Mouse (Mus musculus) hindbrain, embryonic 12.5 days (tissue): ENCODE data around the gene Clps. TPM values are rescaled to one million over a fixed set of nuclear protein-coding genes. Genes with fewer than 3 reads are reported as not detected.

Source experiments
- ATAC-seq: fragments of 200-750 bp; cut with Nextera tagmentation; 2 replicates; pipeline ENCODE4 v1.8.0; 2017; ENCODE audit warnings: moderate TSS enrichment; ENCODE audit not compliant: low FRiP score
- H3K27ac ChIP-seq: fragments of 300-500 bp; sonication (generic); 2 replicates; pipeline ENCODE4 v1.5.1; 2016; ENCODE audit warnings: mild to moderate bottlenecking
- H3K27me3 ChIP-seq: fragments of 300-500 bp; sonication (generic); 2 replicates; pipeline ENCODE4 v1.6.1; 2016; ENCODE audit warnings: mild to moderate bottlenecking
- H3K36me3 ChIP-seq: fragments of 300-500 bp; sonication (generic); 2 replicates; pipeline ENCODE4 v1.6.1; 2016; ENCODE audit warnings: mild to moderate bottlenecking
- H3K4me1 ChIP-seq: fragments of 300-500 bp; sonication (generic); 2 replicates; pipeline ENCODE4 v1.6.1; 2016
- H3K4me2 ChIP-seq: fragments of 300-500 bp; sonication (generic); replicated peaks from 2 replicates; pipeline ENCODE4 v1.6.1; 2016; ENCODE audit warnings: mild to moderate bottlenecking
- H3K4me3 ChIP-seq: fragments of 300-500 bp; sonication (generic); 2 replicates; pipeline ENCODE4 v1.5.1; 2016; ENCODE audit warnings: mild to moderate bottlenecking
- H3K9ac ChIP-seq: fragments of 300-500 bp; sonication (generic); 2 replicates; pipeline ENCODE4 v1.6.1; 2016; ENCODE audit warnings: mild to moderate bottlenecking, moderate library complexity
- H3K9me3 ChIP-seq: fragments of 300-500 bp; sonication (generic); replicated peaks from 2 replicates; pipeline ENCODE4 v1.6.1; 2016; ENCODE audit warnings: mild to moderate bottlenecking
- WGBS: fragments of 180-500 bp; shearing (Covaris S2); methylation state at CpG from one replicate; pipeline ENCODE4 v1.1.7; 2016; 5-methylcytosine and 5-hydroxymethylcytosine counted together
- polyA plus RNA-seq: library from polyadenylated mRNA; unstranded; fragments of >200 nt; fragmentation: Nextera tagmentation; extraction: Ambion mirVana; gene quantifications from 2 replicates; pipeline ENCODE4 v1.2.1, GENCODE M21; 2016

The Clps gene
- polyA plus RNA-seq, 1 experiment from 2014 or later: not detected

DNA sequence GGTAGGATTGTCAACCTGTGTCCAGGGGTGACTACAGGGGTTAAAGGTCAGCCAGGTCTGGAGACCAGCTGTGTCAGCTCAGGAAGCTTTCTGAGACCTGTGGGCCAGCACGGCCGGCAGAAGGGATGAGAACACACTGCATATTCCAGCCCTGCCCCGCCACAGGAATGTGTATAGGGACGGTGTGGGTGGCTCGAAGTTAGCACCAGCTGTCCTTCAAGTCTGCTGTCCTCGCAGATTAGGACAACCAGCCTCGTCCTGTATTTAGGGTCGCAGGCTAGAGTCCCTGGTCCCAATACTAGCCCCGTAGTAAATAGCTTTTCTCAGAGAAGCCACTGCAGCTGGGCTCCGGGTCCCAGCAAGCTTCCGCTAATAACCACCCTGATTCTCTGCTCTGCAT lies 12.0 kb downstream of the Clps start:
- WGBS: 68% methylated on average over 11 of the region's 11 CpGs
- no peak overlapping the region for H3K4me2 ChIP-seq
- H3K9me3 ChIP-seq: no peaks in the 10 kb centered on the region
- H3K4me3 ChIP-seq: no peak overlapping the region
- ATAC-seq: no peak
- no peaks in the 10 kb centered on the region for H3K27me3 ChIP-seq
- no peak overlapping the region for H3K27ac ChIP-seq
- H3K9ac ChIP-seq: no peak overlapping the region
- peaks cover 8% of the 10 kb centered on the region; the same call in 1 of the 2 replicates for H3K4me1 ChIP-seq
- H3K36me3 ChIP-seq: no peaks in the 10 kb centered on the region

DNA sequence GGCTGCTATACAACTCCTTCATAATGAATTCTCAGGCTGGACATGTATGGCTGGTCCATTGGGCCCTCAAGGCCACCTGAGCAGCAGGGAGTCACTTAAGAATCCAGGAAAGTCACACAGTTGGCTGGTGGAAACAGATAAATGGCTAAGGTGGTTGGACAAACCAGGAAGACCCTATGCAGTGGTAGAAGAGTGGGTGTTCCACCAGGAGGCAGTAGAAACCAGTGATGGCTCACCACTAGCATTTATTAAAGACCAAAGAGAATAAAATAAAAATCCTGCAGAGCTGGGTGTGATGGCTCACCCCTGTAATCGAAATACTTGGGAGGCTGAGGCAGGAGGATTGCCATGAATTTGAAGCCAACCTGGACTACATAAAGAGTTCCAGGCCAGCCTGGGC lies 13.6 kb downstream of the Clps start:
- Histone ChIP-seq H3K27me3 (no peaks in the 10 kb centered on the region), H3K27ac (no peak overlapping the region), H3K9me3 (0 out of 2 replicates have a peak, but pooled peaks cover 1% of the 10 kb centered on the region), H3K9ac (no peak overlapping the region), H3K4me2 (no peak overlapping the region), H3K4me1 (no peaks in the 10 kb centered on the region), H3K4me3 (no peak overlapping the region), H3K36me3 (no peaks in the 10 kb centered on the region)
- 81% methylated on average over 1 of the region's 1 CpGs for WGBS
- ATAC-seq: no peak

DNA sequence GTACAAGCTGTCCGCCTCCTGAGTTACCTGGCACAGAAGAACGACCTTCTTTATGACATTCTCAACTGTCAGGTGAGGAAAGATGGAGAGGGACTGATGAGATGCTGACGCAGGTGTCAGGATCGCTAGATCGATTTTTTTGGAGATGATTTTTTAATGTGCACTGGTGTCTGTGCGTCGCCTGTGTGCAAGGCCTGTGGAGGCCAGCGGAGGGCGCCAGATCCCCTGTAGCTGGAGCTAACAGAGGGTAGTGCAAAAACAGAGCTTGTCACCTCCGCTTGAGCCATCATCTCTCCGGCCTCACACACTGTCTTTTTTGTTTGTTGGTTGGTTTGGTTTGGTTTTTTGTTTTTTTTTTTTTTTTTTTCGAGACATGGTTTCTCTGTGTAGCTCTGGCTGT lies 22.7 kb downstream of the Clps start:
- no peak for ATAC-seq

DNA sequence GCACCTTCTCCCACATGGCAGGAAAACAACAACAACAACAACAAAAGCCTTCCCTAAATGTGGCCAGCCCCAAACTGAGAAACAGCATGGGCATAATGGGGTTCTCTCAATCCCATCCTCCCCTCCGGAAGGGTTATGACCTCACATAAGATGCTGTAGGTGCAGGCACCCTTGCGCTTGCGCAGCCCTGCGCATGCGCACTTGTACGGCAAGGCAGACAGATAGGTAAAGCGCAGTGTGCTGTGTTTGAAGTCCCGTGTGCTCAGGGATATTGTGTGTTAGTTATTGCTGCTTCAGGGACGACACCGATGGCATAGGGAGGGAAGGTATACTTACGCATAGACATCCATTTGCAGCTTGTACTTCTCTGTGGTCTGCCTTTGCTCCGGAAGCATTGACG lies 27.2 kb downstream of the Clps start:
- no peaks in the 10 kb centered on the region; the same call in 1 of the 2 replicates for H3K4me1 ChIP-seq
- no peak overlapping the region for H3K4me3 ChIP-seq
- H3K27me3 ChIP-seq: peaks cover 13% of the 10 kb centered on the region
- no peak overlapping the region for H3K4me2 ChIP-seq
- no peak overlapping the region for H3K27ac ChIP-seq
- peaks cover 7% of the 10 kb centered on the region; the same call in 1 of the 2 replicates for H3K9me3 ChIP-seq
- no peak for ATAC-seq
- WGBS: 87% methylated on average over 13 of the region's 13 CpGs
- H3K36me3 ChIP-seq: no peaks in the 10 kb centered on the region
- no peak overlapping the region for H3K9ac ChIP-seq

More for the DNA sequence above, 22.7 kb downstream of the Clps start:
- peaks cover 4% of the 10 kb centered on the region for H3K27me3 ChIP-seq
- H3K4me1 ChIP-seq: no peaks in the 10 kb centered on the region
- H3K27ac ChIP-seq: no peak overlapping the region
- no peak overlapping the region for H3K4me2 ChIP-seq
- WGBS: 46% methylated on average over 12 of the region's 12 CpGs
- H3K4me3 ChIP-seq: no peak overlapping the region
- no peaks in the 10 kb centered on the region for H3K36me3 ChIP-seq
- peaks cover 21% of the 10 kb centered on the region for H3K9me3 ChIP-seq
- no peak overlapping the region for H3K9ac ChIP-seq

GRCm38 (mm10) chr17:28532557-28532956 lies 28.0 kb downstream of the Clps start:
- Histone ChIP-seq H3K9ac (no peak overlapping the region), H3K4me2 (no peak overlapping the region), H3K36me3 (no peaks in the 10 kb centered on the region), H3K27me3 (peaks cover 11% of the 10 kb centered on the region), H3K9me3 (no peaks in the 10 kb centered on the region), H3K27ac (no peak overlapping the region), H3K4me1 (no peaks in the 10 kb centered on the region; the same call in 1 of the 2 replicates), H3K4me3 (no peak overlapping the region)
- 90% methylated on average over 7 of the region's 7 CpGs for WGBS
- no peak for ATAC-seq

DNA sequence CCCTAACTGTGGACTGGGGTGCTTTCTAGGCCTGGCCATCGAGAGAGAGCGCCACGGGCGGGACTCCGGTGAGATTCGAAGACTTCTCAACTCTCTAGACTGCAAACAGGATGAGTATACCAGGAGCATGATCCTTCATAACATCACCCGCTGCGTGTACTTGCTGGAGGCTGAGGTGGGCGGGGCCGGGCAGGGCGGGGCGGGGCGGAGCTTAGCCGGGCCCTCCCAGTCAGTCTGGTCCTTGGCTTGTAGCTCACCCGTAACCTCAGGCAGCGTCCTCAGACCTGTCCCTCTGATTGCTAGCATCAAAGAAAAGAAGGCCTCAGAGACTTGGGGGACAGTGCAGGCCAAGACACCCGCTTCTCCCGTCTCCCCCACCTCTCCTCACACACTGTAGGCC lies 28.6 kb downstream of the Clps start:
- Histone ChIP-seq H3K9ac (no peak overlapping the region), H3K9me3 (no peaks in the 10 kb centered on the region), H3K27ac (no peak overlapping the region), H3K4me2 (peak overlapping the region; percentile 32), H3K36me3 (no peaks in the 10 kb centered on the region), H3K4me3 (no peak overlapping the region), H3K27me3 (peaks cover 9% of the 10 kb centered on the region), H3K4me1 (no peaks in the 10 kb centered on the region; the same call in 1 of the 2 replicates)
- ATAC-seq: no peak
- 12% methylated on average over 18 of the region's 18 CpGs for whole genome bisulfite sequencing

- Histone ChIP-seq H3K9me3 (no peaks in the 10 kb centered on the region), H3K27ac (no peak within 1 kb of the TSS), H3K4me2 (peak within 1 kb of the TSS; percentile 32), H3K4me1 (no peaks in the 10 kb centered on the region; the same call in 1 of the 2 replicates), H3K36me3 (no peaks in the 10 kb centered on the region), H3K4me3 (no peak within 1 kb of the TSS), H3K27me3 (peaks cover 9% of the 10 kb centered on the region), H3K9ac (no peak within 1 kb of the TSS)
- 91% methylated on average over 6 of the region's 6 CpGs for WGBS
- ATAC-seq: no peak
Observed at GRCm38 (mm10) chr17:28530506-28530905, 30.1 kb downstream of the Clps start, which contains the start of gene Armc12. TSS of gene Armc12 (plus strand) at chr17:28530806.

- H3K4me2 ChIP-seq: no peak overlapping the region
- H3K36me3 ChIP-seq: no peaks in the 10 kb centered on the region
- no peak for ATAC-seq
- H3K27ac ChIP-seq: no peak overlapping the region
- H3K9ac ChIP-seq: no peak overlapping the region
- WGBS: 68% methylated on average over 4 of the region's 4 CpGs
- peaks cover 16% of the 10 kb centered on the region for H3K27me3 ChIP-seq
- H3K4me3 ChIP-seq: no peak overlapping the region
- H3K9me3 ChIP-seq: no peaks in the 10 kb centered on the region
- H3K4me1 ChIP-seq: no peaks in the 10 kb centered on the region; the same call in 1 of the 2 replicates
Observed at GRCm38 (mm10) chr17:28529116-28529515, 31.4 kb downstream of the Clps start.

DNA sequence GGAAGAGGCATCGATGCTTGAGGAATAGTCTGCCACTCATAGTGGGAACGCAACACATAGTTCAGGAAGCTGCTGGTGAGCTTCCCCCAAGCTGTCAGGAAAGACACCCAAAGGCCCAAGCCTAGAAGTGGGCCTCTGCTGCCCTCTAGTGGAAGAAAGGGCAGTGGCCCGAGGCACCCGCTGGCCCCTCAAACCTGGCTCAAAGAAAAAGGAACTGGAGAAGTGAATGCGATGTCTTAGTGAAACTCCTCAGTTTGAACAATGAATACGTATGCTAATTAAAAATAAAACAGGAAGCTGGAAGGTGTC lies 32.6 kb downstream of the Clps start:
- 3% methylated on average over 6 of the region's 6 CpGs for WGBS
- Histone ChIP-seq H3K4me1 (peaks cover 5% of the 10 kb centered on the region), H3K27ac (no peak overlapping the region), H3K4me3 (no peak overlapping the region), H3K36me3 (no peaks in the 10 kb centered on the region), H3K9me3 (no peaks in the 10 kb centered on the region), H3K27me3 (peaks cover 23% of the 10 kb centered on the region), H3K9ac (no peak overlapping the region), H3K4me2 (no peak overlapping the region; the same call in 1 of the 2 replicates)
- no peak for ATAC-seq

DNA sequence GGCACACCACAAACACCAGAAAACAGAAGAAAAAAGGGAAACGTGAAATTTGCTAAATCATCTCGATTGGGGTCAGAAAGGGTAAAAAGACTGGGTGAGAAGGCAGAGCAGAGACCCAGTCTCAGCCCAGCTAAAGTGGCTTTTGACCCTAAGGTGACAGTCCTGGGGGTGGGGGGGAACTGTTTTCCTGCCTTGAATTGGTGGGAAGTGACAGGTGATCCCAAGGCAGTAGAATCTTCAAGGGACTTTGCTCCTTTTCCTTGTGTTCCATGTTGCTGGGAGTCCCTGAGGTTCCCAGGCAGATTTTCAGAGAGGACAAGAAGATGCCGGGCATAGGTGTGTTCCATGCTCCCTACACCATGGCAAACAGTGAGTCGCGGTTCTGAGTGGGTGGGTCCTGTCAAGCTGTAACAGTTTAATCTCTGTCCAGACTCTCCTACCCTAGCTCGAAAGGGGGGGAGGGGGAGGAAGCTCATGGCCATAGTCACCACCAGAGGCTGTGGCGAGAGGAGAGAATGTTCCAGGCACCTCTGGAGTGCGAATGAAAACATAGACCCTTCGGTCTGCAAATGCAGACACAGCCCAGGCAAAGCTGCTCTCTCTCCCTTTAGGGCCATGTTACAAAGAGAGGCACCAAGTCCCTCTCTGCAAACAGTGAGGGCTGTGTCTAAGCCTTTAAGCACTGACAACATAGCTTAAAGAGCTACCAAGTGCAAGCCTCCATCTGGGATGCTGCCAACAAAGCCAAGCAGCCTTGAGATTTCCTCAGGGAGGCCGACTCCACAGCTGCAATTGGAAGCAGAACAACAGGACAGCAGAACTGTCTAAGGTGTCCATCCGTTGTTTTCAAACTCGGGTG lies 33.2 kb downstream of the Clps start:
- Histone ChIP-seq H3K9ac (no peak overlapping the region), H3K36me3 (no peaks in the 10 kb centered on the region), H3K27ac (no peak overlapping the region), H3K4me1 (peaks cover 7% of the 10 kb centered on the region), H3K4me3 (no peak overlapping the region), H3K27me3 (peaks cover 23% of the 10 kb centered on the region), H3K9me3 (no peaks in the 10 kb centered on the region), H3K4me2 (no peak overlapping the region; the same call in 1 of the 2 replicates)
- 47% methylated on average over 12 of the region's 12 CpGs for WGBS
- ATAC-seq: no peak

DNA sequence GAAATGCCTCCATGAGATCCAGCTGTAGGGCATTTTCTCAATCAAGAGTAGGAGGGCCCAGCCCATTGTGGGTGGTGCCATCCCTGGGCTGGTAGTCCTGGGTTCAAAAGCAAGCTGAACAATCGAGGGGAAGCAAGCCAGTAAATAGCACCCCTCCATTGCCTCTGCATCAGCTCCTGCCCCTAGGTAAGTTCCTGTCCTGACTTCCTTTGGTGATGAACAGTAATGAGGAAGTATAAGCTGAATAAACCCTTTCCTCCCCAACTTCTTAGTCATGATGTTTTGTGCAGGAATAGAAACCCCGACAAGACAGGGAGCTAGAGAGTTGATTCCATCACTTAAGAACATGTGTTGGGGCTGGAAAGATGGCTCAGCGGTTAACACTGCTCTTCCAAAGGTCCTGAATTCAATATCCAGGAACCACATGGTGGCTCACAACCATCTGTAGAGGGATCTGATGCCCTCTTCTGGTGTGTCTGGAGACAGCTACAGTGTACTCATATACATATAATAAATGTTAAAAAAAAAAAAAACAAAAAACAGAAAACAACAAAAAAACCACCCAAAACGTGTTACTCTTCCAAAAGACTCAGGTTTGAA lies 35.6 kb downstream of the Clps start:
- no peak overlapping the region for H3K4me2 ChIP-seq
- 79% methylated on average over 4 of the region's 4 CpGs for WGBS
- no peaks in the 10 kb centered on the region for H3K9me3 ChIP-seq
- no peaks in the 10 kb centered on the region for H3K36me3 ChIP-seq
- ATAC-seq: no peak
- H3K4me1 ChIP-seq: peaks cover 11% of the 10 kb centered on the region
- no peak overlapping the region for H3K9ac ChIP-seq
- H3K27ac ChIP-seq: no peak overlapping the region
- peaks cover 28% of the 10 kb centered on the region for H3K27me3 ChIP-seq
- no peak overlapping the region for H3K4me3 ChIP-seq

GRCm38 (mm10) chr17:28524009-28524695 lies 36.4 kb downstream of the Clps start:
- Histone ChIP-seq H3K27ac (no peak overlapping the region), H3K4me3 (no peak overlapping the region), H3K9ac (no peak overlapping the region), H3K4me1 (peaks cover 11% of the 10 kb centered on the region), H3K27me3 (peaks cover 32% of the 10 kb centered on the region), H3K9me3 (no peaks in the 10 kb centered on the region), H3K4me2 (no peak overlapping the region; the same call in 1 of the 2 replicates), H3K36me3 (no peaks in the 10 kb centered on the region)
- no peak for ATAC-seq
- WGBS: 83% methylated on average over 23 of the region's 23 CpGs
